Mouse (Mus musculus) MEL (cell line): ENCODE measurements around the gene Vps72. TPM values are rescaled to one million over a fixed set of nuclear protein-coding genes. Genes with fewer than 3 reads are reported as not detected.

Source experiments
- DNase-seq: peaks from one replicate; pipeline ENCODE4 v3.0.0; 2011; ENCODE audit warnings: low read depth, low spot score
- H3K27ac ChIP-seq: 2 replicates; pipeline ENCODE4 v1.5.1; 2012; ENCODE audit warnings: low read depth, mild to moderate bottlenecking, control low read depth, low read length, moderate library complexity; ENCODE audit not compliant: control insufficient read depth
- H3K27me3 ChIP-seq, 2 experiments: fragments of 150-350 bp in 1 of 2; sonication (generic) in 1 of 2; 2 replicates each; pipeline ENCODE4 v1.6.1; 2012; ENCODE audit warnings: low read length in 2 of 2, mild to moderate bottlenecking in 2 of 2, improper control_type of control experiment in 1 of 2, moderate library complexity in 1 of 2; ENCODE audit not compliant: insufficient read depth in 2 of 2, control insufficient read depth in 1 of 2
- H3K36me3 ChIP-seq, 2 experiments: 2 replicates each; pipeline ENCODE4 v1.6.1; 2012 to 2014; ENCODE audit warnings: low read length in 2 of 2, improper control_type of control experiment in 1 of 2, inconsistent platforms in 1 of 2, mild to moderate bottlenecking in 1 of 2; ENCODE audit not compliant: insufficient read depth in 2 of 2, control insufficient read depth in 1 of 2
- H3K4me1 ChIP-seq, 2 experiments: fragments of 150-350 bp in 1 of 2; sonication (generic) in 1 of 2; 2 replicates each; pipeline ENCODE4 v1.6.1; 2012; ENCODE audit warnings: low read length in 2 of 2, improper control_type of control experiment in 1 of 2, mild to moderate bottlenecking in 1 of 2; ENCODE audit not compliant: insufficient read depth in 2 of 2, control insufficient read depth in 1 of 2
- H3K4me3 ChIP-seq, 2 experiments: fragments of 150-350 bp in 1 of 2; sonication (generic) in 1 of 2; 2 replicates each; pipeline ENCODE4 v1.5.1; 2012; ENCODE audit warnings: low read depth in 2 of 2, low read length in 2 of 2, mild to moderate bottlenecking in 2 of 2, moderate library complexity in 2 of 2, control low read depth in 1 of 2, improper control_type of control experiment in 1 of 2; ENCODE audit not compliant: control insufficient read depth in 1 of 2, insufficient read depth in 1 of 2
- H3K79me2 ChIP-seq: 2 replicates; pipeline ENCODE4 v1.6.1; 2012; ENCODE audit warnings: mild to moderate bottlenecking, low read length, moderate library complexity; ENCODE audit not compliant: control insufficient read depth, poor library complexity, insufficient read depth
- H3K9ac ChIP-seq: 2 replicates; pipeline ENCODE4 v1.6.1; 2012; ENCODE audit warnings: low read depth, mild to moderate bottlenecking, control low read depth, low read length, moderate library complexity; ENCODE audit not compliant: control insufficient read depth, poor library complexity, severe bottlenecking
- H3K9me3 ChIP-seq: fragments of 150-350 bp; sonication (generic); replicated peaks from 2 replicates; pipeline ENCODE4 v1.6.1; 2012; ENCODE audit warnings: mild to moderate bottlenecking, low read length, improper control_type of control experiment, moderate library complexity; ENCODE audit not compliant: insufficient read depth
- CHD1 ChIP-seq: IDR thresholded peaks from 2 replicates; pipeline ENCODE4 v1.6.1; 2012; ENCODE audit warnings: low read depth, mild to moderate bottlenecking, inconsistent platforms, low read length, improper control_type of control experiment
- CTCF ChIP-seq, 3 experiments: IDR thresholded peaks in 2 of 3; conservative IDR thresholded peaks in 1 of 3; 2 replicates each; pipeline ENCODE4 v1.5.1; 2011 to 2012; ENCODE audit warnings: low read length in 3 of 3, low read depth in 2 of 3, mild to moderate bottlenecking in 2 of 3, improper control_type of control experiment in 1 of 3, inconsistent platforms in 1 of 3, mixed read lengths in 1 of 3, moderate library complexity in 1 of 3; ENCODE audit not compliant: control insufficient read depth in 1 of 3, insufficient read depth in 1 of 3, poor library complexity in 1 of 3, severe bottlenecking in 1 of 3
- ELF1 ChIP-seq: IDR thresholded peaks from 2 replicates; pipeline ENCODE4 v1.6.1; 2014; ENCODE audit warnings: low read depth, mild to moderate bottlenecking, inconsistent platforms, low read length, improper control_type of control experiment, moderate library complexity
- ETS1 ChIP-seq: IDR thresholded peaks from 2 replicates; pipeline ENCODE4 v1.6.1; 2012; ENCODE audit warnings: low read depth, mild to moderate bottlenecking, inconsistent platforms, low read length, improper control_type of control experiment, moderate library complexity
- GABPA ChIP-seq: IDR thresholded peaks from 2 replicates; pipeline ENCODE4 v1.6.1; 2012; ENCODE audit warnings: low read depth, mild to moderate bottlenecking, inconsistent platforms, low read length, improper control_type of control experiment, moderate library complexity
- KAT2A ChIP-seq: conservative IDR thresholded peaks from 2 replicates; pipeline ENCODE4 v1.6.1; 2012; ENCODE audit warnings: low read depth, low read length, improper control_type of control experiment, inconsistent platforms
- MAX ChIP-seq: IDR thresholded peaks from 2 replicates; pipeline ENCODE4 v1.6.1; 2011; ENCODE audit warnings: low read length, improper control_type of control experiment
- MAZ ChIP-seq: IDR thresholded peaks from 2 replicates; pipeline ENCODE4 v1.6.1; 2012; ENCODE audit warnings: low read depth, mild to moderate bottlenecking, inconsistent platforms, low read length, improper control_type of control experiment
- MXI1 ChIP-seq: IDR thresholded peaks from 2 replicates; pipeline ENCODE4 v1.6.1; 2011; ENCODE audit warnings: mild to moderate bottlenecking, low read depth, low read length, improper control_type of control experiment
- MYB ChIP-seq: IDR thresholded peaks from 2 replicates; pipeline ENCODE4 v1.6.1; 2011; ENCODE audit warnings: mild to moderate bottlenecking, low read depth, low read length, improper control_type of control experiment
- RAD21 ChIP-seq: IDR thresholded peaks from 2 replicates; pipeline ENCODE4 v1.6.1; 2011; ENCODE audit warnings: mild to moderate bottlenecking, low read depth, low read length, improper control_type of control experiment
- SIN3A ChIP-seq: IDR thresholded peaks from 2 replicates; pipeline ENCODE4 v1.6.1; 2012; ENCODE audit warnings: low read length, improper control_type of control experiment, inconsistent platforms
- USF1 ChIP-seq: IDR thresholded peaks from 2 replicates; pipeline ENCODE4 v1.6.1; 2014; ENCODE audit warnings: low read depth, mild to moderate bottlenecking, inconsistent platforms, low read length, improper control_type of control experiment, moderate library complexity
- ZC3H11A ChIP-seq: IDR thresholded peaks from 2 replicates; pipeline ENCODE4 v1.6.1; 2012; ENCODE audit warnings: low read depth, mild to moderate bottlenecking, inconsistent platforms, low read length, improper control_type of control experiment
- ZKSCAN1 ChIP-seq: IDR thresholded peaks from 2 replicates; pipeline ENCODE4 v1.6.1; 2012; ENCODE audit warnings: low read depth, mild to moderate bottlenecking, inconsistent platforms, low read length, improper control_type of control experiment, moderate library complexity
- polyA plus RNA-seq, 2 experiments: library from polyadenylated mRNA; stranded (reverse) in 1 of 2; unstranded in 1 of 2; fragments of >175 nt in 1 of 2; fragments of >200 nt in 1 of 2; gene quantifications; 2 replicates each; pipeline versions ENCODE4 v1.2.1 to v1.2.4; 2012; ENCODE audit warnings: low replicate concordance in 2 of 2, low read depth in 1 of 2; ENCODE audit not compliant: insufficient read length in 2 of 2, insufficient read depth in 1 of 2, missing spikeins in 1 of 2
- total RNA-seq: library from RNA; depleted of rRNA; stranded (reverse); fragments of 300-350 nt; gene quantifications from 2 replicates; pipeline ENCODE4 v1.2.3, GENCODE M21; 2012

Gene Vps72
- total and polyA plus RNA-seq, 3 experiments = 128 to 416 (median 266) TPM

DNA sequence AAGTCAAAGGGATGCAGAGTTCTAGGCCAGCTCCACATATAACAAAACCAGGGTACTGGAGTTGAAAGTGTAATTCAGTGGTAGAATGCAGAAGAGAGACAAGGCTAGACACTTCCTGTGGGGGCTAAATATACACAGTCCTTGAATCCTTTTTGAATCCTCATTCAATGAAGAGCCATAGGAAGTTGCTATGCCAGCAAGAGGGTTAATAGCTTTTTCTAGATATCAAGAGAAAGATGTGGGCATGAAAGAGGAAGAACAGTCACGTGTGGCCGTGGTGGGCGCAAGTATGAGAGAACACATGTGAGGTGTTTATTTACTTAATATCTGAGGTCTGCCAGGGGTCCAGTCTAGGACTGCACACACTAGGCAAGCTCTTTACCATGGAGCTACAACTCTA is 25.5 kb downstream of the Vps72 start (continued):
- peak; percentile 62; the same call in 1 of the 2 replicates for TF ChIP-seq CHD1
- TF ChIP-seq GABPA = no peak
- TF ChIP-seq MAZ = no peak
- TF ChIP-seq RAD21 = no peak
- no peak for TF ChIP-seq ELF1
- TF ChIP-seq, all 39 proteins: peak for 14

DNA sequence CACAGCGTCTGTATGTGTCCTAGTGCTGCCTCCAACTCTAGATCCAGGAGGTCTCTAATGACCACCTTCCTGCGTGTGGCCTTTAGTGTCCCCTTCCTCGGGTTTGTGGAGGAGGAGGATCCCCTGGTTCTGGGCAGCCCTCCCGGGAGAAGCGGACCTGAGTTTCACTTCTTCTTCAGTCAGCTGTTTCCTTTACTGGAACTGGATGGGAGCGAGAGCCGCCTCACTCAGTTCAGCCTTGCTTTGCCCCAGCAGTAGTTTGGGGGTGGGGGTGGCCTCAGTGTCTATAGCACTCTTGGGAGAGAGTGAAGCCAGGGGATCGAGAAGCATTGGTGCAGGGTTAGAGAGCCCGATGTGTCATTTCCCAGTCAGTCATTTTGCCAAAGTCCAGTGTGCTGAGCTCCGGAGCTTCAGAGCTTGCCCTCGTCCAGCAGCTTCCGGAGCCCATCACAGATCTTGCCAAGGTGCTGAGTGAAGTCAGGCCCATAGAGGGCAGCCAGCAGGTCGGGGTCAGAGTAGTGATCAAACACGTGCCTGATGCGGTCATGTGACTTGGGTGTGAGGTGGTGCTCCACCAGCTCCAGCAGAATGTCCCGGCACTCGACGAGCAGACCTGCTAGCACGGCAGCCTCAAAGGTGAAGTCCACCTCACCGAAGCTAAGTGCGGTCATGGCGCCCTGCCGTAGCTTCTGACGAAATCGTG is 28.9 kb downstream of the Vps72 start:
- Histone ChIP-seq H3K79me2 (0 out of 2 replicates have a peak, but pooled peaks cover 5% of the 10 kb centered on the region), H3K4me3 (no peak overlapping the region), H3K9ac (no peak overlapping the region), H3K27me3 (no peaks in the 10 kb centered on the region), H3K36me3 (peaks cover 0 to 30% of the 10 kb centered on the region in 2 experiments; a peak in 3 of 4 replicates), H3K27ac (no peak overlapping the region), H3K4me1 (peaks cover 20 to 29% of the 10 kb centered on the region in 2 experiments), H3K9me3 (no peaks in the 10 kb centered on the region)
- no peak for DNase-seq
- TF ChIP-seq USF1 (peak; percentile 54; the same call in 1 of the 2 replicates), CTCF (IDR thresholded peaks at IDR 0.05 in 2 of 3, conservative IDR thresholded peaks at IDR 0.05 in 1 of 3; ENCODE audit: control insufficient read depth in 1 of 3, insufficient read depth in 1 of 3, low read depth in 2 of 3, low read length in 3 of 3, poor library complexity in 1 of 3, severe bottlenecking in 1 of 3) (no peak), MYB (no peak)

DNA sequence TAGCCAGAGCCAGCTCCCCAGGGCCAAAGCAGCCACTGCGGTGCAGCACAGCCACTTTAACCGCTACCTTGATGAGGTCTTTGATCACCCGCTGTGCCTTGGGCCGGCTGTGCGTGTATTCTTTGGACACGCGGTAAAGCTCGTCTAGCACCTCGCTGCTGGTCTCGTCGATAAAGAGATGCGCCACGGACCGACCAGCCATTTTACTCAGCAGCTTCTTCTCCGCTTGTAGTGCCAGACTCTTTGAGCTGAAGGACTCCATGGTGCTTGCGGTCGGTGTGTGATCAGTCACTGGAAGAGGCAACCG is 29.4 kb downstream of the Vps72 start:
- TF ChIP-seq CTCF (IDR thresholded peaks at IDR 0.05 in 2 of 3, conservative IDR thresholded peaks at IDR 0.05 in 1 of 3; ENCODE audit: control insufficient read depth in 1 of 3, insufficient read depth in 1 of 3, low read depth in 2 of 3, low read length in 3 of 3, poor library complexity in 1 of 3, severe bottlenecking in 1 of 3) (no peak), ETS1 (no peak), ZC3H11A (no peak), SIN3A (no peak), MAX (no peak), MXI1 (no peak), MYB (no peak), RAD21 (no peak), KAT2A (no peak), ZKSCAN1 (no peak)
- no peak overlapping the region for H3K27ac ChIP-seq
- no peak overlapping the region for H3K9ac ChIP-seq

More for the DNA sequence above, 29.4 kb downstream of the Vps72 start:
- Histone ChIP-seq H3K79me2 (0 out of 2 replicates have a peak, but pooled peaks cover 5% of the 10 kb centered on the region), H3K4me3 (no peak overlapping the region), H3K9me3 (no peaks in the 10 kb centered on the region), H3K36me3 (peaks cover 0 to 29% of the 10 kb centered on the region in 2 experiments; a peak in 3 of 4 replicates), H3K4me1 (peaks cover 20 to 29% of the 10 kb centered on the region in 2 experiments), H3K27me3 (no peaks in the 10 kb centered on the region)
- no peak for DNase-seq
